Mouse (Mus musculus) erythroblast, embryonic 14.5 days (primary cell): ENCODE data around the gene Cd163. TPM values are rescaled to one million over a fixed set of nuclear protein-coding genes. Genes with fewer than 3 reads are reported as not detected.

ENCODE experiments used
- H3K27me3 ChIP-seq: 2 replicates; pipeline ENCODE4 v1.6.1; 2012; ENCODE audit warnings: inconsistent platforms; ENCODE audit not compliant: control insufficient read depth
- H3K36me3 ChIP-seq: 2 replicates; pipeline ENCODE4 v1.6.1; 2012; ENCODE audit warnings: mild to moderate bottlenecking, inconsistent platforms; ENCODE audit not compliant: control insufficient read depth
- H3K4me1 ChIP-seq: 2 replicates; pipeline ENCODE4 v1.6.1; 2012; ENCODE audit warnings: inconsistent platforms; ENCODE audit not compliant: control insufficient read depth
- H3K4me3 ChIP-seq: replicated peaks from 2 replicates; pipeline ENCODE3; 2012; ENCODE audit warnings: moderate library complexity, mild to moderate bottlenecking, inconsistent platforms
- H3K9me3 ChIP-seq: 2 replicates; pipeline ENCODE4 v1.6.1; 2012; ENCODE audit warnings: low read length, inconsistent platforms, mixed read lengths; ENCODE audit not compliant: control insufficient read depth
- GATA1 ChIP-seq: IDR thresholded peaks from 2 replicates; pipeline ENCODE4 v1.6.1; 2012; ENCODE audit warnings: low read length, inconsistent platforms, mixed read lengths
- TAL1 ChIP-seq: IDR thresholded peaks from 3 replicates; pipeline ENCODE4 v1.6.1; 2012; ENCODE audit warnings: low read length, inconsistent platforms, mixed read lengths
- polyA plus RNA-seq: library from polyadenylated mRNA; stranded (reverse); fragments of >175 nt; gene quantifications from 2 replicates; pipeline ENCODE4 v1.2.3, GENCODE M21; 2012

Cd163 gene
- polyA plus RNA-seq, 1 experiment, result not detected

- no peaks in the 10 kb centered on the region for H3K4me1 ChIP-seq
- TF ChIP-seq TAL1, result no peak
- H3K36me3 ChIP-seq, result no peaks in the 10 kb centered on the region
- no peak overlapping the region for H3K4me3 ChIP-seq
- 0 out of 2 replicates have a peak, but pooled peaks cover 2% of the 10 kb centered on the region for H3K9me3 ChIP-seq
- no peaks in the 10 kb centered on the region for H3K27me3 ChIP-seq
Measured at GRCm38 (mm10) chr6:124301447-124302192, 2.8 kb upstream of the Cd163 start.

- Histone ChIP-seq H3K36me3 (no peaks in the 10 kb centered on the region), H3K27me3 (no peaks in the 10 kb centered on the region), H3K4me1 (no peaks in the 10 kb centered on the region), H3K9me3 (peaks cover 2% of the 10 kb centered on the region; the same call in 1 of the 2 replicates), H3K4me3 (no peak overlapping the region)
- no peak for TF ChIP-seq TAL1
- TF ChIP-seq GATA1, result no peak
Measured at GRCm38 (mm10) chr6:124308935-124309334, 4.5 kb downstream of the Cd163 start.

- TF ChIP-seq GATA1, result no peak
- TF ChIP-seq TAL1, result no peak
Measured at GRCm38 (mm10) chr6:124312292-124312691, 7.8 kb downstream of the Cd163 start.

DNA sequence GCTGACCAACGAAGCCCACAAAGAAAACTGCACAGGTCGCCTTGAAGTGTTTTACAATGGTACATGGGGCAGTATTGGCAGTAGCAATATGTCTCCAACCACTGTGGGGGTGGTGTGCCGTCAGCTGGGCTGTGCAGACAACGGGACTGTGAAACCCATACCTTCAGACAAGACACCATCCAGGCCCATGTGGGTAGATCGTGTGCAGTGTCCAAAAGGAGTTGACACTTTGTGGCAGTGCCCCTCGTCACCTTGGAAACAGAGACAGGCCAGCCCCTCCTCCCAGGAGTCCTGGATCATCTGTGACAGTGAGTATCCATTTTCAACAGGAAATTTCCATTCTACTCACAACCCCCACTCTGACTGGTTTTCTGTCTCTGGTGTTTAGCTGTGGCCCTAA lies 15.9 kb downstream of the Cd163 start:
- H3K4me3 ChIP-seq, result no peak overlapping the region
- no peaks in the 10 kb centered on the region for H3K36me3 ChIP-seq
- no peaks in the 10 kb centered on the region for H3K9me3 ChIP-seq
- TF ChIP-seq GATA1, result no peak
- no peak for TF ChIP-seq TAL1
- no peaks in the 10 kb centered on the region for H3K27me3 ChIP-seq
- H3K4me1 ChIP-seq, result no peaks in the 10 kb centered on the region

More at GRCm38 (mm10) chr6:124312292-124312691, 7.8 kb downstream of the Cd163 start:
- Histone ChIP-seq H3K4me1 (no peaks in the 10 kb centered on the region), H3K4me3 (no peak overlapping the region), H3K27me3 (no peaks in the 10 kb centered on the region), H3K9me3 (peaks cover 2% of the 10 kb centered on the region; the same call in 1 of the 2 replicates), H3K36me3 (no peaks in the 10 kb centered on the region)

GRCm38 (mm10) chr6:124321481-124322475 lies 17.3 kb downstream of the Cd163 start:
- no peaks in the 10 kb centered on the region for H3K4me1 ChIP-seq
- H3K4me3 ChIP-seq, result no peak overlapping the region
- no peaks in the 10 kb centered on the region for H3K36me3 ChIP-seq
- H3K27me3 ChIP-seq, result no peaks in the 10 kb centered on the region
- H3K9me3 ChIP-seq, result no peaks in the 10 kb centered on the region
- TF ChIP-seq TAL1, result no peak
- no peak for TF ChIP-seq GATA1

GRCm38 (mm10) chr6:124328394-124328991 lies 24.0 kb downstream of the Cd163 start:
- Histone ChIP-seq H3K9me3 (no peaks in the 10 kb centered on the region), H3K4me1 (no peaks in the 10 kb centered on the region), H3K4me3 (no peak overlapping the region), H3K27me3 (no peaks in the 10 kb centered on the region), H3K36me3 (no peaks in the 10 kb centered on the region)
- TF ChIP-seq TAL1 (no peak), GATA1 (no peak)

GRCm38 (mm10) chr6:124329622-124330021 lies 25.2 kb downstream of the Cd163 start:
- TF ChIP-seq TAL1 (no peak), GATA1 (no peak)
- Histone ChIP-seq H3K9me3 (no peaks in the 10 kb centered on the region), H3K4me1 (no peaks in the 10 kb centered on the region), H3K36me3 (no peaks in the 10 kb centered on the region), H3K27me3 (no peaks in the 10 kb centered on the region), H3K4me3 (no peak overlapping the region)

GRCm38 (mm10) chr6:124345096-124345495 lies 40.6 kb downstream of the Cd163 start:
- H3K4me3 ChIP-seq, result no peak overlapping the region
- no peaks in the 10 kb centered on the region for H3K27me3 ChIP-seq
- H3K36me3 ChIP-seq, result no peaks in the 10 kb centered on the region
- H3K4me1 ChIP-seq, result no peaks in the 10 kb centered on the region
- TF ChIP-seq TAL1, result no peak
- no peak for TF ChIP-seq GATA1
- H3K9me3 ChIP-seq, result no peaks in the 10 kb centered on the region
